8 mouse cellular contexts compared by ENCODE assay signal in the genomic region with DNA sequence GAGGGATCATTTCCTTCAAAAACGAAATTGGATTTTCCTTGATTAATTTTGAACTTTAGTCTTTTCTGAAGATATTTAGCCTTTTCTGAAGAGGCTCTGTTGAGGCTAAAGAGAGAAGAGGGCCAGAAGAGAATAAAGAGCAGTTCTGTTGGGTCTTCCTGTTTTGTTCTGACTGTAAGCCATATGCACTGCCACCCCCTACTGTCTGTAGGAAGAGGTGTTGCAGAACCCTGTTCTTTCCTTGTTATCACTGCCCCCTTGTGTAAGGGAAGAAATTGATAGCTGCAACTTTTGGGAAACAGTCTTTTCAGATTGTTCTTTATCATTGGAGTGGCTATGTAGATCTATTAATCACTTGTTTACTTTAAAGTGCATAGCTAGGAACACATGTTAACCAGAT. TPM values are rescaled to one million over a fixed set of nuclear protein-coding genes. Genes with fewer than 3 reads are reported as not detected.
DNase-seq lines count a peak whose midpoint lies in the region; ATAC-seq lines count a peak whose summit lies in the region.

No protein-coding gene starts in this region.

- no peaks in the 10 kb centered on the region for H3K9me3 ChIP-seq in neural tube, embryonic 12.5 days

- ATAC-seq in neural tube, embryonic 12.5 days (ENCODE audit: low FRiP score, low read depth) = peak; percentile 23; the same call in 1 of the 2 replicates
- ATAC-seq in erythroblast, adult 5-6 weeks (replicated peaks; ENCODE audit: low FRiP score, poor library complexity, severe bottlenecking) = no peak

- WGBS in neural tube, embryonic 12.5 days = 34% methylated on average over 1 of the region's 1 CpGs

- H3K27ac ChIP-seq in neural tube, embryonic 12.5 days = no peak overlapping the region

- peak overlapping the region; percentile 65 for H3K4me2 ChIP-seq in neural tube, embryonic 12.5 days (replicated peaks)

- no peaks in the 10 kb centered on the region for H3K36me3 ChIP-seq in neural tube, embryonic 12.5 days

- no peaks in the 10 kb centered on the region for H3K4me1 ChIP-seq in neural tube, embryonic 12.5 days

- no peaks in the 10 kb centered on the region for H3K27me3 ChIP-seq in neural tube, embryonic 12.5 days (replicated peaks)

- intact Hi-C loops in left cerebral cortex, postnatal 14 days (cut with DNase I) = loop anchor here (1.0 to 10.0 kb wide), 4 partner anchors 95 to 323 kb away; partner anchors contain the start of gene March10

- no peak overlapping the region for H3K4me3 ChIP-seq in neural tube, embryonic 12.5 days

- no peak overlapping the region for H3K9ac ChIP-seq in neural tube, embryonic 12.5 days

- peak; percentile 24 for DNase-seq in ovary, adult 18-20 months (ENCODE audit: low spot score)
- no peak for DNase-seq in ovary, postnatal 36 days (ENCODE audit: low spot score)
- peak; percentile 73 for DNase-seq in R1 (ENCODE audit: low read depth, low spot score)
- DNase-seq in embryo, embryonic 11 days = peak; percentile 84
- peak; percentile 39 for DNase-seq in heart, postnatal 4 days
- DNase-seq in left cerebral cortex, postnatal 14 days (ENCODE audit: low spot score in 2 of 2) = peak; percentile 59 to 87

RNA-seq across cellular contexts. Expression of gene Tanc2, which starts 2.1 kb away (rescaled TPM):
- 10 to 100 TPM; 59.6 to 61.4 TPM for total RNA-seq in heart, postnatal 4 days (2021)
- total RNA-seq in left cerebral cortex, postnatal 14 days (2021) = 100 to 1,000 TPM; 238 to 244 TPM
- polyA plus RNA-seq in neural tube, embryonic 12.5 days (2016; fragmentation: Nextera tagmentation; extraction: Ambion mirVana) = 31.2 and 33.1 TPM in 2 replicates
- total RNA-seq in erythroblast, adult 5-6 weeks (2015; ENCODE audit: low replicate concordance) = 0.58 and 0.63 TPM in 2 replicates
- total RNA-seq in erythroblast, adult 5-6 weeks (2017; ENCODE audit: low replicate concordance) = 0.26 and 1.4 TPM in 2 replicates

Comparison
In these comparisons a context has a peak if more than half of its experiments do, and no peak if none do; other contexts are left out.
1. RNA of gene Tanc2, which starts 2.1 kb away (total RNA-seq): 238 to 244 TPM in left cerebral cortex, postnatal 14 days and 59.6 to 61.4 TPM in heart, postnatal 4 days; 0.26 to 1.4 TPM in erythroblast, adult 5-6 weeks; every median in the first group is over 10 times any median in the second.